Mouse (Mus musculus): ENCODE data around the gene Zfp821. TPM values are rescaled to one million over a fixed set of nuclear protein-coding genes. Genes with fewer than 3 reads are reported as not detected.
A peak's percentile ranks its signal among the peaks of the same experiment; 100 is the strongest.

The Zfp821 gene
- total and polyA plus RNA-seq, 3 experiments, result 3.4 to 5.2 (median 5.1) TPM

DNA sequence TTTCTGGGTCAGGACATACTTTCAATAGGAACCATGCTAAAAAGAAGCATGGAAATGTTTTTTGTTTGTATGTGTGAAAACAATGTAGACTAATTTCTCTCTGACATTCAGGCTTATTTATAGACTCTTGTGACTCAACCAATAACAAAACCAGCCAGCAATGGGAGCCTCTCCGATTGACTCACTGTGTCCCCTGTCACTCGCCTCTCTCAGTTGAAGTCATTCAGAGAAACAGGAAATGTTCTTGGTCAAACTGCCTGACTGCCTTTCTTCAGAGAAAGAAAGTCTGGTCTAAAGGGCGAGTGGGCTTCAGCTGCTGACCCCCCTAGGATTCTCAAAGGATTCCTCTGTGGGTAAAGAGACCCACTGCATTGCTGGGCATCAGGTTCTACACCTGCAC lies 67.8 kb downstream of the Zfp821 start:
- in situ Hi-C loops (cut with MboI; ENCODE audit: low pct_ligation_motif_present, low pct_unique_long_range_greater_than_20kb, low sequenced_read_pairs), result no loop called here
- dilution Hi-C loops (cut with MboI; ENCODE audit: extremely low pct_ligation_motif_present, extremely low pct_unique_long_range_greater_than_20kb, low sequenced_read_pairs), result no loop called here
- peak overlapping the region; percentile 64 for H3K4me2 ChIP-seq (ENCODE audit: insufficient read depth, low read depth, poor library complexity, severe bottlenecking)
- H3K79me2 ChIP-seq (replicated peaks; ENCODE audit: control insufficient read depth, extremely low read depth, insufficient read depth, poor library complexity, severe bottlenecking), result no peaks in the 10 kb centered on the region
- no peak overlapping the region for H3K4me3 ChIP-seq (replicated peaks in 1 of 3; ENCODE audit: low read depth in 2 of 3, low read length in 2 of 3, poor library complexity in 1 of 3)
- H3K9ac ChIP-seq (ENCODE audit: insufficient read depth, low read depth), result 0 out of 2 replicates have a peak overlapping the region, but pooled peaks have one; percentile 1
- no peak overlapping the region for H3K27ac ChIP-seq (ENCODE audit: insufficient read depth, low read depth)
- H3K36me3 ChIP-seq (replicated peaks in 1 of 2; ENCODE audit: control insufficient read depth in 1 of 2, insufficient read depth in 1 of 2, low read length in 1 of 2), result no peaks in the 10 kb centered on the region
- TF ChIP-seq ELF1 (IDR thresholded peaks at IDR 0.05; ENCODE audit: low read depth, low read length) (peak; percentile 61), BHLHE40 (IDR thresholded peaks at IDR 0.05; ENCODE audit: low read depth, low read length) (peak; percentile 74), IRF4 (IDR thresholded peaks at IDR 0.05; ENCODE audit: low read depth, low read length) (peak; percentile 92), POLR2A (IDR thresholded peaks at IDR 0.05; ENCODE audit: low read depth, low read length) (no peak), MEF2A (IDR thresholded peaks at IDR 0.05; ENCODE audit: borderline replicate concordance, low read depth, low read length) (peak; percentile 92), TCF12 (IDR thresholded peaks at IDR 0.05; ENCODE audit: low read depth, low read length) (0 out of 2 replicates have a peak, but pooled peaks have one; percentile 33), HCFC1 (IDR thresholded peaks at IDR 0.05; ENCODE audit: low read depth, low read length) (no peak; the same call in 1 of the 2 replicates), ZKSCAN1 (IDR thresholded peaks at IDR 0.05; ENCODE audit: borderline replicate concordance, low read depth, low read length) (no peak), ETS1 (conservative IDR thresholded peaks at IDR 0.05; ENCODE audit: low read depth, low read length) (peak; percentile 77), JUND (conservative IDR thresholded peaks at IDR 0.05; ENCODE audit: low read depth, low read length) (peak; percentile 79), USF1 (IDR thresholded peaks at IDR 0.05; ENCODE audit: low read depth, low read length) (no peak), EP300 (IDR thresholded peaks at IDR 0.05; ENCODE audit: low read length) (peak; percentile 74), JUN (IDR thresholded peaks at IDR 0.05; ENCODE audit: insufficient read depth, low read depth, low read length) (peak; percentile 65), RCOR1 (conservative IDR thresholded peaks at IDR 0.05; ENCODE audit: low read depth, low read length) (0 out of 2 replicates have a peak, but pooled peaks have one; percentile 28)
- peaks cover 4% of the 10 kb centered on the region for H3K27me3 ChIP-seq (replicated peaks)
- H3K4me1 ChIP-seq (ENCODE audit: control insufficient read depth in 1 of 2, insufficient read depth in 2 of 2), result peaks cover 5 to 17% of the 10 kb centered on the region in 2 experiments
- peak; percentile 68 for DNase-seq (ENCODE audit: extremely low read depth)
- no peaks in the 10 kb centered on the region for H3K9me3 ChIP-seq (replicated peaks; ENCODE audit: low read length)

Other genes with a start within 250 kb of the Zfp821 start
- 0.04 TPM in 1 of 2 replicates, not detected in the other for gene Pmfbp1, start 211.5 kb upstream of the Zfp821 start, total RNA-seq (2012; rRNA removed)
- gene Pmfbp1, start 211.5 kb upstream of the Zfp821 start, total RNA-seq (2014; rRNA removed), result 0.07 TPM in 1 of 2 replicates, not detected in the other
- gene Pmfbp1, start 211.5 kb upstream of the Zfp821 start, polyA plus RNA-seq (2012; ENCODE audit: insufficient read length, low read depth), result 0.07 and 0.11 TPM in 2 replicates
- 41.7 and 49.1 TPM in 2 replicates for gene Dhx38, start 139.7 kb upstream of the Zfp821 start, total RNA-seq (2012; rRNA removed)
- 19.7 and 20.8 TPM in 2 replicates for gene Dhx38, start 139.7 kb upstream of the Zfp821 start, total RNA-seq (2014; rRNA removed)
- gene Dhx38, start 139.7 kb upstream of the Zfp821 start, polyA plus RNA-seq (2012; ENCODE audit: insufficient read length, low read depth), result 51.0 and 56.0 TPM in 2 replicates
- 13.4 and 13.5 TPM in 2 replicates for gene Txnl4b, start 139.7 kb upstream of the Zfp821 start, total RNA-seq (2012; rRNA removed)
- gene Txnl4b, start 139.7 kb upstream of the Zfp821 start, total RNA-seq (2014; rRNA removed), result 17.0 and 17.8 TPM in 2 replicates
- 12.4 and 13.6 TPM in 2 replicates for gene Txnl4b, start 139.7 kb upstream of the Zfp821 start, polyA plus RNA-seq (2012; ENCODE audit: insufficient read length, low read depth)
- not detected in 2 replicates for gene Hp, start 126.4 kb upstream of the Zfp821 start, total RNA-seq (2012; rRNA removed)
- gene Hp, start 126.4 kb upstream of the Zfp821 start, total RNA-seq (2014; rRNA removed), result not detected in 2 replicates
- not detected in 2 replicates for gene Hp, start 126.4 kb upstream of the Zfp821 start, polyA plus RNA-seq (2012; ENCODE audit: insufficient read length, low read depth)
- 41.8 and 43.6 TPM in 2 replicates for gene Dhodh, start 96.9 kb upstream of the Zfp821 start, total RNA-seq (2012; rRNA removed)
- 38.5 and 40.4 TPM in 2 replicates for gene Dhodh, start 96.9 kb upstream of the Zfp821 start, total RNA-seq (2014; rRNA removed)
- 37.8 and 43.8 TPM in 2 replicates for gene Dhodh, start 96.9 kb upstream of the Zfp821 start, polyA plus RNA-seq (2012; ENCODE audit: insufficient read length, low read depth)
- 5.8 and 6.0 TPM in 2 replicates for gene Pkd1l3, start 91.0 kb upstream of the Zfp821 start, total RNA-seq (2012; rRNA removed)
- 3.1 and 3.5 TPM in 2 replicates for gene Pkd1l3, start 91.0 kb upstream of the Zfp821 start, total RNA-seq (2014; rRNA removed)
- 9.6 and 10.0 TPM in 2 replicates for gene Pkd1l3, start 91.0 kb upstream of the Zfp821 start, polyA plus RNA-seq (2012; ENCODE audit: insufficient read length, low read depth)
- 38.2 and 38.9 TPM in 2 replicates for gene Ist1, start 12.3 kb upstream of the Zfp821 start, total RNA-seq (2012; rRNA removed)
- gene Ist1, start 12.3 kb upstream of the Zfp821 start, total RNA-seq (2014; rRNA removed), result 57.2 and 62.2 TPM in 2 replicates
- 49.5 and 53.1 TPM in 2 replicates for gene Ist1, start 12.3 kb upstream of the Zfp821 start, polyA plus RNA-seq (2012; ENCODE audit: insufficient read length, low read depth)
- 6.8 and 7.6 TPM in 2 replicates for gene Atxn1l, start 32.2 kb downstream of the Zfp821 start, total RNA-seq (2012; rRNA removed)
- 4.1 and 4.6 TPM in 2 replicates for gene Atxn1l, start 32.2 kb downstream of the Zfp821 start, total RNA-seq (2014; rRNA removed)
- gene Atxn1l, start 32.2 kb downstream of the Zfp821 start, polyA plus RNA-seq (2012; ENCODE audit: insufficient read length, low read depth), result 15.2 and 18.5 TPM in 2 replicates
- gene Ap1g1, start 73.0 kb downstream of the Zfp821 start, total RNA-seq (2012; rRNA removed), result 29.5 and 32.9 TPM in 2 replicates
- 39.6 and 40.8 TPM in 2 replicates for gene Ap1g1, start 73.0 kb downstream of the Zfp821 start, total RNA-seq (2014; rRNA removed)
- 54.7 and 60.4 TPM in 2 replicates for gene Ap1g1, start 73.0 kb downstream of the Zfp821 start, polyA plus RNA-seq (2012; ENCODE audit: insufficient read length, low read depth)
- 3.1 and 3.8 TPM in 2 replicates for gene Phlpp2, start 163.0 kb downstream of the Zfp821 start, total RNA-seq (2012; rRNA removed)
- 2.9 and 3.5 TPM in 2 replicates for gene Phlpp2, start 163.0 kb downstream of the Zfp821 start, total RNA-seq (2014; rRNA removed)
- gene Phlpp2, start 163.0 kb downstream of the Zfp821 start, polyA plus RNA-seq (2012; ENCODE audit: insufficient read length, low read depth), result 8.9 and 9.2 TPM in 2 replicates

All from CH12.LX (cell line).